Mouse (Mus musculus): Measurements from ENCODE around the gene Susd4.

GRCm38 (mm10) chr1:182764541-182765281 is 1.1 kb downstream of the Susd4 start:
- TF ChIP-seq CTCF (IDR thresholded peaks at IDR 0.05; ENCODE audit: extremely low read depth, insufficient read depth, insufficient read length, insufficient replicate concordance), result no peak
- TF ChIP-seq POLR2A (IDR thresholded peaks at IDR 0.05; ENCODE audit: low read depth, low read length), result no peak

All from spleen, adult 2 months (tissue).